Mouse (Mus musculus) testis, adult 2 months (tissue): Measurements from ENCODE around the gene Slc23a4.

Source experiments
- CTCF ChIP-seq: fragments of 200-500 bp; IDR thresholded peaks from 2 replicates; pipeline ENCODE4 v1.5.1; 2012; ENCODE audit warnings: low read depth, mild to moderate bottlenecking, inconsistent platforms, low read length, moderate library complexity; ENCODE audit not compliant: control insufficient read depth, insufficient read depth, insufficient replicate concordance
- POLR2A ChIP-seq: fragments of 200-500 bp; IDR thresholded peaks from 2 replicates; pipeline ENCODE4 v1.6.1; 2012; ENCODE audit warnings: low read depth, mild to moderate bottlenecking, inconsistent platforms, low read length, moderate library complexity; ENCODE audit not compliant: control insufficient read depth

GRCm38 (mm10) chr6:35030226-35030625 lies 42.0 kb upstream of the Slc23a4 start:
- TF ChIP-seq POLR2A, result no peak
- TF ChIP-seq CTCF, result no peak
